Mouse (Mus musculus) R1 (cell line): ENCODE data around the gene Ccdc78.

Source experiments
- DNase-seq: peaks from one replicate; pipeline ENCODE4 v3.0.0-alpha.2; 2018; ENCODE audit warnings: low read depth, low spot score

Gene Ccdc78

GRCm38 (mm10) chr17:25786280-25786679 is at the start of gene Ccdc78:
TSS of gene Ccdc78 (plus strand) at chr17:25786580.
- DNase-seq, result no peak

- DNase-seq, result no peak
These were observed 47.5 kb upstream of the Ccdc78 start for GRCm38 (mm10) chr17:25738861-25739260.

GRCm38 (mm10) chr17:25741471-25741870 is 44.9 kb upstream of the Ccdc78 start:
- peak; percentile 67 for DNase-seq

GRCm38 (mm10) chr17:25743831-25744230 is 42.5 kb upstream of the Ccdc78 start:
- no peak for DNase-seq

- DNase-seq, result no peak
These were observed 42.1 kb upstream of the Ccdc78 start for GRCm38 (mm10) chr17:25744311-25744710.

GRCm38 (mm10) chr17:25748238-25748637 is 38.1 kb upstream of the Ccdc78 start:
- DNase-seq, result no peak

GRCm38 (mm10) chr17:25749314-25749713 is 37.1 kb upstream of the Ccdc78 start:
- no peak for DNase-seq

GRCm38 (mm10) chr17:25751446-25751845 is 34.9 kb upstream of the Ccdc78 start:
- no peak for DNase-seq

- no peak for DNase-seq
These were observed 32.1 kb upstream of the Ccdc78 start, which contains the start of gene Msln for GRCm38 (mm10) chr17:25754241-25754640. TSS of gene Msln (minus strand) at chr17:25754378.

GRCm38 (mm10) chr17:25755086-25755485 is 31.3 kb upstream of the Ccdc78 start:
- peak; percentile 86 for DNase-seq

GRCm38 (mm10) chr17:25755627-25756377 is 30.6 kb upstream of the Ccdc78 start:
- peak; percentile 93 for DNase-seq

- peak; percentile 99 for DNase-seq
These were observed 29.8 kb upstream of the Ccdc78 start for GRCm38 (mm10) chr17:25756378-25757242.

GRCm38 (mm10) chr17:25757691-25758090 is 28.7 kb upstream of the Ccdc78 start:
- no peak for DNase-seq

- no peak for DNase-seq
These were observed 26.2 kb upstream of the Ccdc78 start for GRCm38 (mm10) chr17:25760148-25760547.

- DNase-seq, result no peak
These were observed 24.8 kb upstream of the Ccdc78 start for GRCm38 (mm10) chr17:25761561-25761970.

GRCm38 (mm10) chr17:25762591-25762990 is 23.8 kb upstream of the Ccdc78 start:
- peak; percentile 60 for DNase-seq

GRCm38 (mm10) chr17:25765886-25766285 is 20.5 kb upstream of the Ccdc78 start:
- DNase-seq, result no peak

GRCm38 (mm10) chr17:25769331-25769730 is 17.0 kb upstream of the Ccdc78 start:
- no peak for DNase-seq

GRCm38 (mm10) chr17:25773549-25774120 is 12.7 kb upstream of the Ccdc78 start, which contains the start of gene Narfl:
TSS of gene Narfl (plus strand) at chr17:25773776.
- peak; percentile 98 for DNase-seq

GRCm38 (mm10) chr17:25775318-25776062 is 10.9 kb upstream of the Ccdc78 start:
- no peak for DNase-seq

- no peak for DNase-seq
These were observed 8.4 kb upstream of the Ccdc78 start for GRCm38 (mm10) chr17:25777948-25778347.
